Mouse (Mus musculus): ENCODE data around the gene Klk1b8. TPM values are rescaled to one million over a fixed set of nuclear protein-coding genes. Genes with fewer than 3 reads are reported as not detected.
"Not testable (repeated sequence)": the region's sequence is repeated elsewhere in the genome, so short reads cannot be mapped to it uniquely, and the experiment has no call there.

Klk1b8 gene
- 0.57 and 0.96 TPM in 2 replicates for polyA plus RNA-seq (2012; rRNA removed)

DNA sequence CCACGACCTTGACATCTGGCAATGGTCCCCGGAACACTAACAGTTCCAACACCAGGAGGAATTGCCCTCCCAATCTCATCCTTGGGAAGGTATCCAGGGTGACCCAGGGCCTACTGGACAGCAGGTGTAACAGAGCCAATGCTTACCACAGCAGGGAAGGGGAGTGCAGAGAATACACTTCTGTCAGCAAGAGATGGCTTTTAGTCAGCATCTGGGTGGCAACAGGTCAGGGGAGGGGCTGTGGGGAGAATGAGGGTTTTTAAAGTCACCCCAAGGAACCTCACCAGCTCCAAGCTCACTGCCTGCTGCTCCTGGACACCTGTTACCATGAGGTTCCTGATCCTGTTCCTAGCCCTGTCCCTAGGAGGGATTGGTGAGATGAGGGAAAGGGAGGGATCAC lies at the start of gene Klk1b8:
TSS of gene Klk1b8 (plus strand) at position 301 of the 400 bp plus-strand sequence.
- DNase-seq (ENCODE audit: low read depth), result no peak

DNA sequence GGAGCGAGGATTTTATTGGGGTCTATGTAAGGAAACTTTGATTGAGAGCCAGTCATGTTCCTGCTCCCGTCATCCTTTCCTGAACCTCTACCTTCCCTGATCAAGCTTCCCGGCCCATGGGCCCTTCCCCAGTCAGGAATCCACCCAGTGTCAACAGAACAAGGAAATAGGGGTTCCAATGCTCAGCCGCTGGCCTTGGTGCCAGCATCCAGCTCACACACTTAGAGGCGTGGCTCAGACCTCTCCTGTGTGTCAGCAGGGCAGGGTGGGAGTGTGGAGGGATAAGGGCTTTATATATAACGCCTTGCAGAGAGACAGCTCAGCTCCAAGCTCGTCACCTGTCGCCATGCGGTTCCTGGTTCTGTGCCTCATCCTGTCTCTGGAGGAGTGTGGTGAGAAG lies 35.6 kb upstream of the Klk1b8 start:
- no peak for DNase-seq (ENCODE audit: low read depth)

DNA sequence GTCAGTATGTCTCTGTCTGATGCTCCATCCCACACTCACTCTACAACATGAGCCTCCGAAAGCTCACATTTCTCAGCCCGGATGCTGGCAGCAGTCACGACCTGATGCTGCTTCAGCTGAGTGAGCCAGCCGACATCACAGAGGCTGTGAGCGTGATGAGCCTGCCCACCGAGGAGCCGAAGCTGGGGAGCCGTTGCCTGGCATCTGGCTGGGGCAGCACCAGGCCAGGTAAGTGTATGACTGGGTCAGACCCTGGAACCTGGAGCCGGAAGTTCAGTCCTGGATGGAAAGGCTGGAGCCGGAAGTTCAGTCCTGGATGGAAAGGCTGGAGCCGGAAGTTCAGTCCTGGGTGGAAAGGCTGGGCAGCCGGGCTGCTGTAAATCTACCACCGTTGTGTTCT lies 32.0 kb upstream of the Klk1b8 start:
- no peak for DNase-seq (ENCODE audit: low read depth)

DNA sequence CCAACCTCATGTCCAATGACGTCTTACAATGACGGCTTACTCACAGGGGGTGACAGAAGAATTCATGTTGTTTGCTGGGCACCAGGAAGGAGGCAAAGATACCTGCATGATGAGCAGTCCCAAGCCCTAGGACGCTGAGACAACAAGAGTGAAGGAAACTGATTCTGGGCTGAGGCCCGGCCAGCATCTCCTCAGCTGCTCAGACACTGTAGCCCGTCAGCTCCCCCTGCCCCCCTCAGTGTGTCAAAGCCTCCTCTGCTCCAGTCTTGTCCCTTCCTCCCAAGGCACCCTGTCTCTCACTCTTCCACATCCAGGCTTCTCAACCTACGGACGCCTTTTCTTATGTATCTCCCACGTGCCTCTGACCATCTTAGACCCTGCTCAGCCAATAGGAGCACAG lies 31.6 kb upstream of the Klk1b8 start:
- DNase-seq (ENCODE audit: low read depth), result no peak

DNA sequence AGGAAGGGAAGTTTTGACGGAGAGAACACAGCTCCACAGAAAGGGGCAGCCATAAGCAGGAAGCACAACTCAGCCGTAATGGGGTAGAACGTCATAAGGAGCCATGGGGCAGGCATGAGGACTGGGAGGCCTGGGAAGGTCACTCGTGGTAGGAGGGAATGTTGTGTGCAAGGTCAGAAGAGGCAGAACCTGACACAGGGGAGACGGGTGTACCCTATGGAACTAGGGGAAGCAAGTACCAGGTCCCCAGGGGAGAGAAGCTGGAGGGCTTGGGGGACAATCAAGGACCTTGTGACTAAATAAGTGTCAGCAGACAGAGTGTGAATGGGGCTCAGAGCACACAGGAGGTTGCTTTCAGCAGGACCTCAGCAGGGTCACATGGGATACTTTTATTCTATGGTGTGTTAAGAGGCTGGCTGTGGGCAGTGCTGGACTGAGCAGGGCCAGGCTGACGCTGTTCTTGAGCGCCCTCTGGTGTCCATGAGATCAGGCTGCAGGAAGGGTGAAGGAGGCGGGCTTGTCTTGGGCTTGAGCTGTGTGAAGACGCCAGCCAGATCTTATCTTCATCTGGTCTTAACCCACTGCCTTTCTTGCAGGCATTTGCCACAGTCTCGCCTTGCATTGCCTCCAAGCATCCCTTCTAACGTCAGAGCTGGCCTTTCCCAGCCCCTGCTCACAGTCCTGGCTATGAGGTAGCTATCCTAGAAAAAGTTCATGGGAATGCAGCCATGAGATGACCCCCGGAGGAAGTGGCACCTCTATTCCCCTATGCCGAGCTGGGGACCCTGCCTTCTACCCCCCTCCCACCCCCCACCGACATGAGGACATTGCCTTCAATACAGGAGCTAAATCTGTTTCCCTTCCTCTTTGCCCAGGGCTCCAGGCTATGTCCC lies 30.7 kb upstream of the Klk1b8 start:
- no peak for DNase-seq (ENCODE audit: low read depth)

DNA sequence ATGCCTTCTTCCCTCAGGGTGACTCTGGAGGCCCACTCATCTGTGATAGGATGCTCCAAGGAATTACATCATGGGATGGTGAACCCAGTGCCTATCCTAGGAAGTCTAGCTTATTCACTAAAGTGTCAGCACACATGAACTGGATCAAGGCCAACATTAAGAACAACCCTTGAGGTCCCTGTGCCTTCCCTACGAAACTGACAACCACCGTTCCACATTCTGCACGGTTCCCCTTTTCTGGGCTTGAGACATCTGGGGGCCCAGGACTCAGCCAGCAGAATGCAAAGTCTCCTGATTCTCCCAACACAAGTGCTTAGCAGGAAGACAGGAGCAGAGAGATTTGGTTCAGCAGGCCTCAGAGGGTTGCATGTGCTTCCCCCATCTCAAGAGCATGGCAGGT lies 29.9 kb upstream of the Klk1b8 start:
- no peak for DNase-seq (ENCODE audit: low read depth)

DNA sequence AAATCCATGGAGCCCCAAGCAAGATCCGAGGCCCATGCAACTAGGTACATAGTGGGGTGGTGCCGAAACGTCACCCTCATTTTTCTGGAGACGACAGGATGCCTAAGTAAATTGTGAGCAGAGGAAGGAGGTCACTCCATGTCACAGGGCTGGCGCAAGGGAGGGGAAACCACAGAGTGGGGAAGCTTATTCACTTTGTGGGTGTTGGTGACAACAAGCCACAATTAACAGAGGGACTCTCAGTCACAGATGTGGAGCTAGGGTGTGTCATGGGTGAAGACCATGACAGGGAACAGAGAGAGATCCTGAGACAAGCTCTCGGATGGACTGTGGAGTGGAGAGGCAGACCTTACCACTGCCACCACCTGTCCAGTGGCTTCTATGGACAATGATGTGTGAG lies 29.4 kb upstream of the Klk1b8 start:
- DNase-seq (ENCODE audit: low read depth), result no peak

DNA sequence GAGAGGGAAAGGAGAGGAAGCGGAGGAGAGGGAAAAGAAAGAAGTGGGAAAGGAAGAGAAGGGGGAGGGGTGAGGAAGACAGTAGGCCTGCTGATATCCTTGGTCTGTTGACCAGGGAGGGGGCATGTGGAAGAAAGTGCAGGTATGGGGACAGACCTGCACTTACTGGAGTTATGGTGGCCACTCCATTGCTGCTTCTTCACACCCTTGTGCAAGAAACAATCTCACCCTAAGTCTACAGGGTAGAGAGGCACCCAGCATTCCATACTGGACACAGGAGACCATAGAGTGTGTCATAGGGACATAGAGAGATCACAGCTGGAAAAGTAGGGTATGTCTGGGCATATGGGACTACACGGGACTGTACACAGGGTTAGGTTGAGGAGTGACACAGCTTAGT lies 28.5 kb upstream of the Klk1b8 start:
- no peak for DNase-seq (ENCODE audit: low read depth)

DNA sequence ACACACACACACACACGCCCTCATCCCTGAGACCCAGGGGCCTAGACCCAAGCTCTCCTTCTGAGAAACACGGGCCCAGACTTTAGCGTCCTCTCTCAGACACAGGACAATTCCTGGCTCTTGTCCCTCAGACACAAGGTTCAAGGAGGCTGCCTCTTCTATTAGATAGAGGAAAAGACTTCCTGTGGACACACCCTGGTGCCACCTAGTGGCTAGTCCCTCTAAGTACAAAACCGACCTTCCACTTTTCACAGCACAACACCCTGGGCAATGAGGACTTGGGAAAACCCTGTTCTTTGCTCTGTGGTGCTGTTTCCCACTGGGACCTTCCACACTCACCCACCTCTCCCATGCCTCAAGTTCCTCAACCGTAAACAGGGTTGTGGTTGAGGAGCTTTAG lies 24.5 kb upstream of the Klk1b8 start:
- no peak for DNase-seq (ENCODE audit: low read depth)

DNA sequence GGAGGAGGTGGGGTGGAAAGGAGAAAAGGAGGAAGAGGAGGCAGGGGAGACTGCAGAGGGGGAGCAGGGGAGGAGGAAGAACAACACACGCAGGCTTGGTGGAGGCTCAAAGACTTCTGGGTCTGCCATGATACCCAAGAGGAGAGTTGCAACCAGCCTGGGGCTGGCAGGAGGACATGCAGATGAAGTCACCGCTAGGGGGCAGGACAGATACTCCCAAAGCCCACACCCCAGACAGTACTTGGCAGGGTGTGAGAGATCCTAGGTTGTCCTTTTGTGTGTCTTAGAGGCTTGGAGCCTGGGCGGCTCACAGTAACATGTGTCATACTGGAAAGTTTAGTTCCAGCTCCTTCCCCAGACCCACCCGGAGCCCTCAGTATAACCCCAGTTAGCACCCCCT lies 21.9 kb upstream of the Klk1b8 start:
- DNase-seq (ENCODE audit: low read depth), result no peak

DNA sequence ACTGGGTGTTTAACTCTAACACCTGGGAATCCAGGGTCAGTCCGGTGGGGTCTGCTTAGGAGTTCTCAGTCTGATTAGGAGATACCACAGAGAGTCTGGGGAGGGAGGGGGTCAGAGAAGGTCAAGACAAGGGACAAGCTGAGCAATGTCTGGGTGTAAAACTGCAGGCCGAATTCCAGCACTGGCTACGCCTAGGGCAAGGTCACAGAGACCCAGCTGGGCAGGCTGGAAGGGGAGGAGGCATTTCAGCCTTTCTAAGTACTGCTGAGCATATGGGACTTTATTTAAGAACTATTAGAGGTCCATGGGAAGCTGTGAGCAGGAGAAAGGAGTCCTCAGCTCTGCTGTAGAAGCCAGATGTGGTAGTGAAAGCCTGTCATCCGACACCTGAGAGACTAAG lies 18.1 kb upstream of the Klk1b8 start:
- DNase-seq (ENCODE audit: low read depth), result no peak

DNA sequence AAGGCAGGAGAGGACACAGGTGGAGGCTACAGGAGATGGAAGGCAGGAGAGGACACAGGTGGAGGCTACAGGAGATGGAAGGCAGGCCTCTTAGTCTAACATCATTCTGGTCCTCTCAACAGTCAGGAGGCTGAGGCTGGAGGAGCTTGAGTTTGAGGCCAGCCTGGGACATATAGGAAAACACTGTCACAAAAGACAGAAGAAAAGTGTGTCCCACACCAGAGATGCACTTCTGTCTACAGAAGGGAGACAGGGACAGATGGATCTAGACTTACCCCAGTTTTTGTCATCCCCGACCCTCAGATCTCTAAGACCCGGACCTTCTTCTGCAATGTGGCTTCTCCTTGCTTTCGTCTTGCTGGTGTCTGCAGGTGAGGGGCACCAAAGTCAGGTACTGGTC lies 17.0 kb upstream of the Klk1b8 start, which contains the start of gene Klk15:
TSS of gene Klk15 (plus strand) at position 301 of the 400 bp plus-strand sequence.
- DNase-seq (ENCODE audit: low read depth), result no peak

DNA sequence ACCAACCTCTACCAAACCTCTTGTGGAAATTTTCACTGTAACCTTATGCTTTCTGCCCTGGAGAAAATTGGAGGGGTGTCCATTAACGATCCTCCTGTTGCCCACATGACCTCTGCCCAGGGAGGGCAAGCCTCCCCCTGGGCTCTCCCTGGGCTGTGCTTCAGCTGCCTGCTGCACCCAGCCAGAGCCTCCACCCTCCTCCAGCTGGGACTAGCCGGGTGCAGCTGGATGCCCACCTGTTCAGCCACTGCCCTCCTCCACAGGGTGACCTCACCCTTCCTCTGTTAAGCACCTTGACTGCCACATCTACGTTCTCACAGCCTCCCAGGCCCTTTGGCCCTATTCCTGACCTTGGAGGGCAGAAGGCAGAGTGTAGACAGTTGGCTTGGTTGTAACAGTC lies 15.7 kb upstream of the Klk1b8 start:
- DNase-seq (ENCODE audit: low read depth), result no peak

DNA sequence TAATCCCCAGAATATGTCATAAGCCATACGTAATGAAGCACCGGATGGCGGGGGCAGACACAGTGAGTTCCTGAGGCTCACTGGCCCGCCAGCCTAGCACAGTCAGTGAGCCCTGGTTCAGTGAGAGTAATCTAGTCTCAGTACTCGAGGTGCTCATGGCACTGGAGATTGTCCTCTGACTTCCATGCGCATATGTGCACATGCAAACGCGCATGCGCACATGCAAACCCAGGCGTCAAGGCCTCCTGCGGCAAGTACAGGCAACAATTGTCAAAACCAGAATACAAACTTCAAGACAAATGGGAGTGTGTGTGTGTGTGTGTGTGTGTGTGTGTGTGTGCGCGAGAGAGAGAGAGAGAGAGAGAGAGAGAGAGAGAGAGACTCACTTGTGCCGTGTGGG lies 13.9 kb upstream of the Klk1b8 start:
- DNase-seq (ENCODE audit: low read depth), result no peak

DNA sequence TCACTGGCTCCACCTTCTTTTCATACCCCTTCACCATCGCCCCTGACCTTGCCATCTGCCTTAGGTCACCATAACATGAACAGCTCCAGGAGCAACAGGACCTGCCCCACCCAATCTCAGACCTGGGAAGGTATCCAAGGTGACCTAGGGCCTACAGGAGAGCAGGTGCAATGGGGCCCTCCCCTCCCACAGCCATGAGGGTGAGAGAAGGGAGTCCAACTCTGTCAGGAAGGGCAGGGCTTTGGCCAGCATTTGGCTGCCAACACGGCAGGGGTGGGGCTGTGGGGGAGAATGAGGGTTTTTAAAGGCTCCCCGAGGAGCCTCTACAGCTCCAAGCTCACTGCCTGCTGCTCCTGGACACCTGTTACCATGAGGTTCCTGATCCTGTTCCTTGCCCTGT lies 8.2 kb upstream of the Klk1b8 start:
- not testable (repeated sequence) for DNase-seq (ENCODE audit: low read depth)

DNA sequence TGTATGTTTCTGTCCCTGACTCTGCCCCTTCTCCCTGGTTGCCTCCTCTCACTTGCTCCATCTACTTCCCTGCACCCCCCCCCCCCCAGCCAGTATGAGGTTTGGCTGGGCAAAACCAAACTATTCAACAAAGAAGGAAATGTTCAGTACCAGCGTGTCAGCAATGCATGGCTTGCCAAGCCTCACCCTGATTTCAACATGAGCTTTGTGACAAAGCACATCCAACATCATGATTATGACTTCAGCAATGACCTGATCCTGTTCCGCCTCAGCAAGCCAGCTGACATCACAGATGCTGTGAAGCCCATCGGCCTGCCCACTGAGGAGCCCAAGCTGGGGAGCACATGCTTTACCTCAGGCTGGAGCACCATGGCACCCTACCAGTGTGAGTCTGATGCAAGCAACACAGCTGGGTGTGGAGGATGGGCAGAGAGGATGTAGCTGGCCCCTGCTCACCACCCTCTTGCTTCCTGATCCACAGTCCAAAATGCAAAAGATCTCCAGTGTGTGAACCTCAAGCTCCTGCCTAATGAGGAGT lies 5.7 kb upstream of the Klk1b8 start:
- no peak for DNase-seq (ENCODE audit: low read depth)

DNA sequence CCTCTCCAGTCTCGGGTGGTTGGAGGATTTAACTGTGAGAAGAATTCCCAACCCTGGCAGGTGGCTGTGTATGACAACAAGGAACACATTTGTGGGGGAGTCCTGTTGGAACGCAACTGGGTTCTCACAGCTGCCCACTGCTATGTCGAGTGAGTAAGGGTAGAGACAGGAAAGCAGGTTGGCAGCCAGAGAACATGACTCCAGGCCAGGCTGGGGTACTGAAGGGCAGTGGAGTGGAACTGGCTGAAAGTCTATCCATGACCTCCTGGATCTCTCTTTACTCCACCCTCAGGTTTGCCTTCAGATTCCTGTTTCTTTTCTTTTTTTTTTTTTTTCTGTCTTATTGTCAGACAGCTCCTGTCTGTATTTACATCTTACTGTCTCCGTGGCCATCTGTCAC lies 2.2 kb downstream of the Klk1b8 start:
- no peak for DNase-seq (ENCODE audit: low read depth)

DNA sequence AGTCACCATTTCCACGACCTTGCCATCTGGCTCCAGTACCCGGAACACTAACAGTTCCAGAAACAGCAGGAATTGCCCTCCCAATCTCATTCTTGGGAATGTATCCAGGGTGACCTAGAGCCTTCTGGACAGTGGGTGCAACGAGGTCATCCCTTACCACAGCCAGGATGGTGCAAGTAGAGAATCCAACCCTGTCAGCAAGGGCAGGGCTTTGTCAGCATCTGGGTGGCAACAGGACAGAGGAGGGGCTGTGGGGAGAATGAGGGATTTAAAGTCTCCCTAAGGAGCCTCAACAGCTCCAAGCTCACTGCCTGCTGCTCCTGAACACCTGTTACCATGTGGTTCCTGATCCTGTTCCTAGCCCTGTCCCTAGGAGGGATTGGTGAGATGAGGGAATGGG lies 16.0 kb downstream of the Klk1b8 start, which contains the start of gene Klk1b1:
TSS of gene Klk1b1 (plus strand) at position 301 of the 400 bp plus-strand sequence.
- no peak for DNase-seq (ENCODE audit: low read depth)

DNA sequence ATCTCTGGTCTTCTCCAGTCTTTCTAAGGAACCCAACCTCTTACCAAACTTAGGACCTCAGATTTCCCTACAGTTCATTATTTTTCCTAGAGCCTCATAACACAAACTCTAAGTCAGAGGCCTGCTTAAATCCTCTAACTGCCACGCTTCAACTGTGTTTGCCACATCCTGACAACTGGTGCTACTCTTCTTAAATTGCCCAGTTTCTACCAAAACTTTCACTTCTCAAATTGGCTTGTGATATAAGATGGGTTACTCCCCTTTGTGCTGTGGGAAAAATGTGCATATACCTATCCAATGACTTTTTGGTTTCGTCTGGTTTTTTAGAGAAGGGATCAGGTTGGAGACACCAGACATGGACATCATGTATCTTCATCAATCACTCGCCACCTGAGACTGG lies 16.6 kb downstream of the Klk1b8 start:
- DNase-seq (ENCODE audit: low read depth), result no peak

DNA sequence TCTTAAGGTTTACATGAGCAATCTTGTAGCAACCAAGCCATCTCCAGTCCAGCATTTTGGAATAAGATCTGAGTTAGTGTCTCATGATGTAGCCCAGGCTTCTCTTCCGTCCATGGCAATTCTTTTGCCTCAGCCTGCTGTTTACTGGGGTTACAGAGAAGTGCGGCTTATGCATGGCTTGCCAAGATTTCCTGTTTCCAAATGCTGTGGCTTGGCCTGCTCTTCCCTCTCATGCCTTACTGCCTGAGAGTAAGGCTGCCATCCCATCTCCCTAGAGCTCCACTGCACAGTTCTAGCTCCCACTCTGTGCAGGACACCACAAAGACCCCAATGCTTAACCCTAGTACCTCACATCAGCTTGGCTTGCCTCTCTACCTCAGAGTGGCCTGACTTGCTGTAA lies 17.1 kb downstream of the Klk1b8 start:
- no peak for DNase-seq (ENCODE audit: low read depth)

DNA sequence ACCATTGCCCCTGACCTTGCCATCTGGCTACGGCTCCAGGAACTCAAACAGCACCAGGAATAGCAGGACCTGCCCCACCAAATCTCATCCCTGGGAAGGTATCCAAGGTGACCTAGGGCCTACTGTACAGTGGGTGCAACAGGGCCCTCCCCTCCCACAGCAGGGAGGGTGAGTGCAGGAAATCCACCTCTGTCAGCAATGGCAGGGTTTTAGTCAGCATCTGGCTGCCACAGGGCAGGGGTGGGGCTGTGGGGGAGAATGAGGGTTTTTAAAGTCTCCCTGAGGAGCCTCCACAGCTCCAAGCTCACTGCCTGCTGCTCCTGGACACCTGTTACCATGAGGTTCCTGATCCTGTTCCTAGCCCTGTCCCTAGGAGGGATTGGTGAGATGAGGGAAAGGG lies 25.3 kb downstream of the Klk1b8 start, which contains the start of gene Klk1b9:
TSS of gene Klk1b9 (plus strand) at position 301 of the 400 bp plus-strand sequence.
- DNase-seq (ENCODE audit: low read depth), result not testable (repeated sequence)

DNA sequence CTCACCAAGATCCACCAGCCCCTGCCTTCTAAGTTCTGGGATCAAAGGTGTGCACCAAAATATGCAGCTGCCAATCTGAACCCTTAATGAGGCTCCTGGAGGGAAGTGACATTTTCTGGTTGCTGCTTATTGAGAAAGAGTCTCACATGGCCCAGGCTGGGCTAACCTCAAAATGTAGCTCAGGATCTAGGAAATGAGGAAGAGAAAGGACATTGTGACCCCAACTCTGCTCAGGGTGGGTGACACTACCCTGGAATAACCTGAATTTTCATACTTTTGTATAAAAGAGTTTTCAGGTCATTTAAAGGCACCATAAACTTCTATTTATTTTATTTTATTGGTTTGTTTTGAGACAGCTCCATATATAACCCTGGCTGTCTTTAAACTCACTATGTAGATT lies 35.2 kb downstream of the Klk1b8 start:
- no peak for DNase-seq (ENCODE audit: low read depth)

DNA sequence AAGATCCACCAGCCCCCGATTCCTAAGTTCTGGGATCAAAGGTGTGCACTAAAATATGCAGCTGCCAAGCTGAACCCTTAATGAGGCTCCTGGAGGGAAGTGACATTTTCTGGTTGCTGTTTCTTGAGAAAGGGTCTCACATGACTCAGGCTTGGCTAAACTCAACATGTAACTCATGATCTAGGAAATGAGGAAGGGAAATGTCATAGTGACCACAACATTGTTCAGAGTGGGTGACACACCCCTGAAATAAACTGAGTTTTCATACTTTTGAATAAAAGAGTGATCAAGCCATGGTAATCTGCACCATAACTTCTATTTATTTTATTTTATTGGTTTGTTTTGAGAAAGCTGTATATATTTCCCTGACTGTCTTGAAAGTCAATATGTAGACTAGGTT lies 44.4 kb downstream of the Klk1b8 start:
- not testable (repeated sequence) for DNase-seq (ENCODE audit: low read depth)

Measured in gonadal fat pad, adult 2 months (tissue).